ENCODE assay signal across 8 mouse cellular contexts in the genomic region with DNA sequence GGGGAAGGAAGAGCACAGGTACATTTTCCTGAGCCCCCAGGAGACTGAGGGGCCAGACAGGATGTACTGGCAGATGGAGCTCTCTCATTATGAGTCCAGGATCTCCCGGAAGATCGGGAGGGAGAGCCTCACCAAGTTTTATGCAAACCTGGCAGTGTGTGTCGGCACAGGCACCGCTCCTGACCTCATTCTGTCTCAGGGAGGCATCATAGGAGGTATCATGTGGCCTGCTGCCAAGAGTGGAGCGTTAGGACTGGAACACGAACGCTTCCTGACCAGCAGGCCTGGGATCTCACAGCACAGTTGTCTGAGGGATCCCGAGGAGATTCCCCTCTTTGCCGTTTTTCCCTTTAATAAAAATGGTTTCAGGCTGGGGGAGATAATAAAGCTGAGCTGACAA. TPM values are rescaled to one million over a fixed set of nuclear protein-coding genes. Genes with fewer than 3 reads are reported as not detected.
DNase-seq lines count a peak whose midpoint lies in the region; ATAC-seq and TF ChIP-seq lines count a peak whose summit lies in the region.
"Had no signal": no experiment of that assay in that cellular context is flagged by ENCODE, and none has a peak within 500 bp of the region (broad histone marks: within the 10 kb centered on the region; RNA-seq: fewer than 3 reads in every experiment).

No protein-coding gene starts in this region.

- H3K27ac ChIP-seq in midbrain, postnatal 0 days (ENCODE audit: low read depth, low read length), result no peak overlapping the region
- no peak overlapping the region for H3K27ac ChIP-seq in midbrain, embryonic 16.5 days (ENCODE audit: low read length)
- H3K27ac ChIP-seq in stomach, postnatal 0 days (replicated peaks), result no peak overlapping the region
- H3K27ac ChIP-seq: heart, embryonic 13.5 days had no signal

- WGBS in midbrain, postnatal 0 days, result 45% methylated on average over 9 of the region's 9 CpGs
- 63% methylated on average over 9 of the region's 9 CpGs for WGBS in midbrain, embryonic 16.5 days
- 56% methylated on average over 9 of the region's 9 CpGs for WGBS in stomach, postnatal 0 days

- DNase-seq in midbrain, postnatal 0 days (ENCODE audit: low spot score), result peak; percentile 53
- DNase-seq in cerebellum, adult 11-12 months, result peak; percentile 99
- peak; percentile 18 to 42 for DNase-seq in heart, postnatal 36 days
- DNase-seq in right cerebral cortex, postnatal 4 days, result peak; percentile 23
- DNase-seq in stomach, postnatal 0 days (ENCODE audit: low spot score), result no peak
- DNase-seq in c-Kit-positive CD71-positive TER-119-positive erythroid progenitor cells, embryonic 14.5 days (ENCODE audit: low spot score), result no peak

- H3K36me3 ChIP-seq in midbrain, postnatal 0 days (ENCODE audit: insufficient read depth, low read length), result no peaks in the 10 kb centered on the region
- no peaks in the 10 kb centered on the region for H3K36me3 ChIP-seq in midbrain, embryonic 16.5 days (ENCODE audit: control insufficient read depth, insufficient read depth, low read length)
- no peaks in the 10 kb centered on the region for H3K36me3 ChIP-seq in stomach, postnatal 0 days (ENCODE audit: control insufficient read depth, insufficient read depth, low read length)
- H3K36me3 ChIP-seq: heart, embryonic 13.5 days had no signal

- no peaks in the 10 kb centered on the region for H3K27me3 ChIP-seq in midbrain, postnatal 0 days (ENCODE audit: insufficient read depth, low read length)
- no peaks in the 10 kb centered on the region for H3K27me3 ChIP-seq in midbrain, embryonic 16.5 days (ENCODE audit: control insufficient read depth, insufficient read depth, low read depth, low read length)
- H3K27me3 ChIP-seq in stomach, postnatal 0 days (ENCODE audit: control insufficient read depth, insufficient read depth, low read length), result no peaks in the 10 kb centered on the region
- H3K27me3 ChIP-seq: heart, embryonic 13.5 days had no signal

- H3K4me1 ChIP-seq in midbrain, postnatal 0 days (ENCODE audit: insufficient read depth, low read length), result 0 out of 2 replicates have a peak, but pooled peaks cover 5% of the 10 kb centered on the region
- H3K4me1 ChIP-seq in midbrain, embryonic 16.5 days (ENCODE audit: control insufficient read depth, insufficient read depth, low read length), result peaks cover 3% of the 10 kb centered on the region; the same call in 1 of the 2 replicates
- H3K4me1 ChIP-seq in stomach, postnatal 0 days (replicated peaks; ENCODE audit: control insufficient read depth, insufficient read depth), result no peaks in the 10 kb centered on the region

- H3K4me3 ChIP-seq in midbrain, postnatal 0 days (ENCODE audit: low read depth, low read length), result no peak overlapping the region
- H3K4me3 ChIP-seq in midbrain, embryonic 16.5 days (ENCODE audit: low read depth, low read length), result no peak overlapping the region
- H3K4me3 ChIP-seq in stomach, postnatal 0 days (ENCODE audit: low read depth, low read length), result no peak overlapping the region
- H3K4me3 ChIP-seq: heart, embryonic 13.5 days had no signal

- no peak for TF ChIP-seq CTCF in midbrain, postnatal 0 days (IDR thresholded peaks at IDR 0.05)
- no peak for TF ChIP-seq CTCF in stomach, postnatal 0 days (IDR thresholded peaks at IDR 0.05; ENCODE audit: low read depth)

- no peak overlapping the region for H3K9ac ChIP-seq in midbrain, postnatal 0 days (replicated peaks; ENCODE audit: low read length, poor library complexity, severe bottlenecking)
- H3K9ac ChIP-seq in midbrain, embryonic 16.5 days (ENCODE audit: low read depth, low read length), result no peak overlapping the region
- H3K9ac ChIP-seq in stomach, postnatal 0 days (ENCODE audit: low read length), result no peak overlapping the region
- H3K9ac ChIP-seq: heart, embryonic 13.5 days had no signal

- intact Hi-C loops in heart, postnatal 36 days (cut with DNase I), result no loop called here

- no peak for ATAC-seq in midbrain, postnatal 0 days (ENCODE audit: low FRiP score)
- ATAC-seq in midbrain, embryonic 16.5 days, result no peak
- ATAC-seq in stomach, postnatal 0 days (ENCODE audit: low FRiP score, low TSS enrichment), result no peak

- no peak for TF ChIP-seq EP300 in stomach, postnatal 0 days (optimal IDR thresholded peaks at IDR 0.05)

- no peaks in the 10 kb centered on the region for H3K9me3 ChIP-seq in midbrain, postnatal 0 days (ENCODE audit: low read length)
- H3K9me3 ChIP-seq in midbrain, embryonic 16.5 days (replicated peaks; ENCODE audit: control insufficient read depth, low read length, poor library complexity, severe bottlenecking), result no peaks in the 10 kb centered on the region
- no peaks in the 10 kb centered on the region for H3K9me3 ChIP-seq in stomach, postnatal 0 days (ENCODE audit: control insufficient read depth, low read length)
- H3K9me3 ChIP-seq: heart, embryonic 13.5 days had no signal

- H3K4me2 ChIP-seq in midbrain, postnatal 0 days (ENCODE audit: low read depth, low read length, poor library complexity, severe bottlenecking), result no peak overlapping the region
- no peak overlapping the region for H3K4me2 ChIP-seq in midbrain, embryonic 16.5 days (ENCODE audit: low read length)
- no peak overlapping the region for H3K4me2 ChIP-seq in stomach, postnatal 0 days (replicated peaks; ENCODE audit: low read depth)
- H3K4me2 ChIP-seq: heart, embryonic 13.5 days had no signal

RNA-seq across cellular contexts. Expression of gene Slc16a6, which starts 31.6 kb away (rescaled TPM):
- total RNA-seq in midbrain, postnatal 0 days (2014; rRNA removed), result 11.5 and 22.1 TPM in 2 replicates
- polyA plus RNA-seq in midbrain, postnatal 0 days (2015; fragmentation: Nextera tagmentation; extraction: Ambion mirVana), result 4.8 and 6.3 TPM in 2 replicates
- polyA plus RNA-seq in midbrain, embryonic 16.5 days (2015; fragmentation: Nextera tagmentation; extraction: Ambion mirVana), result 3.7 and 4.5 TPM in 2 replicates
- total RNA-seq in heart, postnatal 36 days (2021), result 1 to 10 TPM; 5.5 to 7.4 TPM
- 10.4 and 11.9 TPM in 2 replicates for polyA plus RNA-seq in stomach, postnatal 0 days (2015; fragmentation: Nextera tagmentation; extraction: Ambion mirVana)

RNA-seq across cellular contexts. Expression of gene Arsg, which starts 31.8 kb away (rescaled TPM):
- 6.6 and 6.9 TPM in 2 replicates for total RNA-seq in midbrain, postnatal 0 days (2014; rRNA removed)
- 5.1 and 6.0 TPM in 2 replicates for polyA plus RNA-seq in midbrain, postnatal 0 days (2015; fragmentation: Nextera tagmentation; extraction: Ambion mirVana)
- polyA plus RNA-seq in midbrain, embryonic 16.5 days (2015; fragmentation: Nextera tagmentation; extraction: Ambion mirVana), result 4.2 and 4.3 TPM in 2 replicates
- 1 to 10 TPM; 1.4 to 1.9 TPM for total RNA-seq in heart, postnatal 36 days (2021)
- 3.2 and 3.5 TPM in 2 replicates for polyA plus RNA-seq in stomach, postnatal 0 days (2015; fragmentation: Nextera tagmentation; extraction: Ambion mirVana)

Comparison
In these comparisons a context has a peak if more than half of its experiments do, and no peak if none do; other contexts are left out.
1. DNase-seq: peak in midbrain, postnatal 0 days (single experiment), cerebellum, adult 11-12 months (single experiment), heart, postnatal 36 days (2 of 2) and right cerebral cortex, postnatal 4 days (single experiment); none in stomach, postnatal 0 days (single experiment) and c-Kit-positive CD71-positive TER-119-positive erythroid progenitor cells, embryonic 14.5 days (single experiment).